Mouse (Mus musculus) stomach, postnatal 0 days (tissue): ENCODE results near the gene Nme1. TPM values are rescaled to one million over a fixed set of nuclear protein-coding genes. Genes with fewer than 3 reads are reported as not detected.

Source experiments
- ATAC-seq: fragments of 200-750 bp; cut with Nextera tagmentation; 2 replicates; pipeline ENCODE4 v1.8.0; 2017; ENCODE audit not compliant: low FRiP score, low TSS enrichment
- DNase-seq: peaks from one replicate; pipeline ENCODE4 v3.0.0-alpha.2; 2016; ENCODE audit warnings: low spot score
- H3K27ac ChIP-seq: fragments of 300-500 bp; sonication (generic); replicated peaks from 2 replicates; pipeline ENCODE4 v1.5.1; 2014; ENCODE audit warnings: mild to moderate bottlenecking, control low read depth
- H3K27me3 ChIP-seq: fragments of 300-500 bp; sonication (generic); 2 replicates; pipeline ENCODE4 v1.6.1; 2014; ENCODE audit warnings: low read length; ENCODE audit not compliant: control insufficient read depth, insufficient read depth
- H3K36me3 ChIP-seq: fragments of 300-500 bp; sonication (generic); 2 replicates; pipeline ENCODE4 v1.6.1; 2014; ENCODE audit warnings: low read length, mixed read lengths; ENCODE audit not compliant: control insufficient read depth, insufficient read depth
- H3K4me1 ChIP-seq: fragments of 300-500 bp; sonication (generic); replicated peaks from 2 replicates; pipeline ENCODE4 v1.6.1; 2014; ENCODE audit warnings: antibody characterized with exemption; ENCODE audit not compliant: control insufficient read depth, insufficient read depth
- H3K4me2 ChIP-seq: fragments of 300-500 bp; sonication (generic); replicated peaks from 2 replicates; pipeline ENCODE4 v1.6.1; 2014; ENCODE audit warnings: low read depth, mild to moderate bottlenecking, control low read depth, moderate library complexity
- H3K4me3 ChIP-seq: fragments of 300-500 bp; sonication (generic); 2 replicates; pipeline ENCODE4 v1.5.1; 2014; ENCODE audit warnings: low read depth, low read length, control low read depth
- H3K9ac ChIP-seq: fragments of 300-500 bp; sonication (generic); 2 replicates; pipeline ENCODE4 v1.6.1; 2014; ENCODE audit warnings: mild to moderate bottlenecking, low read length, control low read depth, mixed read lengths
- H3K9me3 ChIP-seq: fragments of 300-500 bp; sonication (generic); 2 replicates; pipeline ENCODE4 v1.6.1; 2016; ENCODE audit warnings: low read length; ENCODE audit not compliant: control insufficient read depth
- CTCF ChIP-seq: IDR thresholded peaks from 2 replicates; pipeline ENCODE4 v1.5.1; 2016; ENCODE audit warnings: antibody characterized with exemption, low read depth, mild to moderate bottlenecking, moderate library complexity
- EP300 ChIP-seq: optimal IDR thresholded peaks from 2 replicates; pipeline ENCODE3; 2016; ENCODE audit warnings: antibody characterized with exemption
- WGBS: fragments of 180-500 bp; shearing (Covaris S2); extraction: QIAGEN DNeasy Blood & Tissue Kit; methylation state at CpG from one replicate; pipeline ENCODE4 v1.1.7; 2014; 5-methylcytosine and 5-hydroxymethylcytosine counted together
- polyA plus RNA-seq: library from polyadenylated mRNA; unstranded; fragments of >200 nt; fragmentation: Nextera tagmentation; extraction: Ambion mirVana; gene quantifications from 2 replicates; pipeline ENCODE4 v1.2.1, GENCODE M21; 2015

Nme1 gene
- polyA plus RNA-seq, 1 experiment from 2014 or later: 106 TPM

- Histone ChIP-seq H3K4me1 (0 out of 2 replicates have a peak, but pooled peaks cover 6% of the 10 kb centered on the region), H3K27ac (peak overlapping the region; percentile 93), H3K9ac (peak overlapping the region; percentile 66), H3K27me3 (no peaks in the 10 kb centered on the region), H3K36me3 (no peaks in the 10 kb centered on the region; the same call in 1 of the 2 replicates), H3K4me2 (peak overlapping the region; percentile 82), H3K4me3 (peak overlapping the region; percentile 51), H3K9me3 (no peaks in the 10 kb centered on the region)
- peak; percentile 35 for DNase-seq
- ATAC-seq: peak; percentile 16
- 28% methylated on average over 13 of the region's 13 CpGs for WGBS
- TF ChIP-seq CTCF: no peak
- TF ChIP-seq EP300: no peak
Observed at GRCm38 (mm10) chr11:93954738-93955255, 13.5 kb downstream of the Nme1 start.

GRCm38 (mm10) chr11:93952376-93952775 is 15.9 kb downstream of the Nme1 start:
- 50% methylated on average over 5 of the region's 5 CpGs for WGBS
- H3K9ac ChIP-seq: no peak overlapping the region; the same call in 1 of the 2 replicates
- 0 out of 2 replicates have a peak, but pooled peaks cover 6% of the 10 kb centered on the region for H3K4me1 ChIP-seq
- H3K4me3 ChIP-seq: no peak overlapping the region
- no peaks in the 10 kb centered on the region for H3K9me3 ChIP-seq
- no peaks in the 10 kb centered on the region for H3K27me3 ChIP-seq
- no peak overlapping the region for H3K27ac ChIP-seq
- no peaks in the 10 kb centered on the region; the same call in 1 of the 2 replicates for H3K36me3 ChIP-seq
- no peak for ATAC-seq
- TF ChIP-seq EP300 (no peak), CTCF (no peak)
- H3K4me2 ChIP-seq: no peak overlapping the region
- DNase-seq: no peak

- H3K36me3 ChIP-seq: no peaks in the 10 kb centered on the region; the same call in 1 of the 2 replicates
Observed at GRCm38 (mm10) chr11:93950045-93950444, 18.3 kb downstream of the Nme1 start.

GRCm38 (mm10) chr11:93948887-93949567 is 19.3 kb downstream of the Nme1 start:
- DNase-seq (no peak), ATAC-seq (0 out of 2 replicates have a peak, but pooled peaks have one; percentile 30)
- Histone ChIP-seq H3K9me3 (no peaks in the 10 kb centered on the region), H3K9ac (no peak overlapping the region), H3K27me3 (no peaks in the 10 kb centered on the region), H3K4me3 (no peak overlapping the region), H3K4me1 (no peaks in the 10 kb centered on the region), H3K27ac (no peak overlapping the region), H3K4me2 (no peak overlapping the region), H3K36me3 (no peaks in the 10 kb centered on the region; the same call in 1 of the 2 replicates)
- TF ChIP-seq CTCF (no peak), EP300 (no peak)
- 85% methylated on average over 9 of the region's 9 CpGs for WGBS

More at GRCm38 (mm10) chr11:93950045-93950444, 18.3 kb downstream of the Nme1 start:
- DNase-seq (no peak), ATAC-seq (no peak)
- WGBS: 86% methylated on average over 1 of the region's 1 CpGs
- H3K9ac ChIP-seq: no peak overlapping the region
- no peak overlapping the region for H3K4me3 ChIP-seq
- no peak overlapping the region for H3K4me2 ChIP-seq
- no peaks in the 10 kb centered on the region for H3K4me1 ChIP-seq
- no peak overlapping the region for H3K27ac ChIP-seq
- no peaks in the 10 kb centered on the region for H3K9me3 ChIP-seq
- TF ChIP-seq CTCF: no peak; the same call in 1 of the 2 replicates
- TF ChIP-seq EP300: no peak
- H3K27me3 ChIP-seq: no peaks in the 10 kb centered on the region

GRCm38 (mm10) chr11:93944986-93945385 is 23.3 kb downstream of the Nme1 start:
- Histone ChIP-seq H3K27me3 (no peaks in the 10 kb centered on the region), H3K4me1 (no peaks in the 10 kb centered on the region), H3K36me3 (no peaks in the 10 kb centered on the region; the same call in 1 of the 2 replicates), H3K9me3 (no peaks in the 10 kb centered on the region), H3K9ac (no peak overlapping the region), H3K4me3 (no peak overlapping the region), H3K4me2 (no peak overlapping the region), H3K27ac (no peak overlapping the region)
- no peak for DNase-seq
- ATAC-seq: no peak
- TF ChIP-seq CTCF: no peak
- WGBS: 74% methylated on average over 3 of the region's 3 CpGs

- Histone ChIP-seq H3K36me3 (peaks cover 5% of the 10 kb centered on the region), H3K27ac (no peak overlapping the region), H3K27me3 (no peaks in the 10 kb centered on the region), H3K4me1 (no peaks in the 10 kb centered on the region), H3K9ac (no peak overlapping the region), H3K4me2 (no peak overlapping the region), H3K4me3 (no peak overlapping the region), H3K9me3 (no peaks in the 10 kb centered on the region)
- no peak for ATAC-seq
- no peak for TF ChIP-seq EP300
- TF ChIP-seq CTCF: no peak
- WGBS: 44% methylated on average over 2 of the region's 2 CpGs
- no peak for DNase-seq
Observed at GRCm38 (mm10) chr11:93940906-93941305, 27.4 kb downstream of the Nme1 start.
